Mouse (Mus musculus) kidney, postnatal 0 days (tissue): ENCODE data around the gene Bach1. TPM values are rescaled to one million over a fixed set of nuclear protein-coding genes. Genes with fewer than 3 reads are reported as not detected.

Source experiments
- ATAC-seq: fragments of 200-750 bp; cut with Nextera tagmentation; replicated peaks from 2 replicates; pipeline ENCODE4 v1.8.0; 2017; ENCODE audit warnings: low read depth, moderate number of reproducible peaks, moderate TSS enrichment, moderate library complexity; ENCODE audit not compliant: low FRiP score
- DNase-seq: peaks from one replicate; pipeline ENCODE4 v3.0.0-alpha.2; 2016; ENCODE audit warnings: low spot score
- H3K27ac ChIP-seq: fragments of 300-500 bp; sonication (generic); 2 replicates; pipeline ENCODE4 v1.5.1; 2014; ENCODE audit warnings: mild to moderate bottlenecking
- H3K27me3 ChIP-seq: fragments of 300-500 bp; sonication (generic); 2 replicates; pipeline ENCODE4 v1.6.1; 2014; ENCODE audit warnings: low read length, mixed read lengths; ENCODE audit not compliant: insufficient read depth
- H3K36me3 ChIP-seq: fragments of 300-500 bp; sonication (generic); 2 replicates; pipeline ENCODE4 v1.6.1; 2014; ENCODE audit warnings: low read length, mixed read lengths; ENCODE audit not compliant: insufficient read depth
- H3K4me1 ChIP-seq: fragments of 300-500 bp; sonication (generic); replicated peaks from 2 replicates; pipeline ENCODE4 v1.6.1; 2014; ENCODE audit warnings: antibody characterized with exemption, low read length, mixed read lengths; ENCODE audit not compliant: insufficient read depth
- H3K4me2 ChIP-seq: fragments of 300-500 bp; sonication (generic); 2 replicates; pipeline ENCODE4 v1.6.1; 2014; ENCODE audit warnings: mild to moderate bottlenecking, low read length, moderate library complexity, mixed read lengths
- H3K4me3 ChIP-seq: fragments of 300-500 bp; sonication (generic); replicated peaks from 2 replicates; pipeline ENCODE4 v1.5.1; 2014; ENCODE audit warnings: low read depth, low read length
- H3K9ac ChIP-seq: fragments of 300-500 bp; sonication (generic); 2 replicates; pipeline ENCODE4 v1.6.1; 2014; ENCODE audit warnings: low read depth, low read length
- H3K9me3 ChIP-seq: fragments of 300-500 bp; sonication (generic); replicated peaks from 2 replicates; pipeline ENCODE4 v1.6.1; 2016; ENCODE audit warnings: low read length, inconsistent platforms, mixed read lengths
- CTCF ChIP-seq: IDR thresholded peaks from 2 replicates; pipeline ENCODE4 v1.5.1; 2016; ENCODE audit warnings: antibody characterized with exemption, low read depth, mild to moderate bottlenecking, moderate library complexity
- WGBS: fragments of 180-500 bp; shearing (Covaris S2); extraction: QIAGEN DNeasy Blood & Tissue Kit; methylation state at CpG from one replicate; pipeline ENCODE4 v1.1.7; 2014; 5-methylcytosine and 5-hydroxymethylcytosine counted together
- polyA plus RNA-seq: library from polyadenylated mRNA; unstranded; fragments of >200 nt; fragmentation: Nextera tagmentation; extraction: Ambion mirVana; gene quantifications from 2 replicates; pipeline ENCODE4 v1.2.1, GENCODE M21; 2015

The Bach1 gene
- polyA plus RNA-seq, 1 experiment from 2014 or later: 6.5 TPM

DNA sequence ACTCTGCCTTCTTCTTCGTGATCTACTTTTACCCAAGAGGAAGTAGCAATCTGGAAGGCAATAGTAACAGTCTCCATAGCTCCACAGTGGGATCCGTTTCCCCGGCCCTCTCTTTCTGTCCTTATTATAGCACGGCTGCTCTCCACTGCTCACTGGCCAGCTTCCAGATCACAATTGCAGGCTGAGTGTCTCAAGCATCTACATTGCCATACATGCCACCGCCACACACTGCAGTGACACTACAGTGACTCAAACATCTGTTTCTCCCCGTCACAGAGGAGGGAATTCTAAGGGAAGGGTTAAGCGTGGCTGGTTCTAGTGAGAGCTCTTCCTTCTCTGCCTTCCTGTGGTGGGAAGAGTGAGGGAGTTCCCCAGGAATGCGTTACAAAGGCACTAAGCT is 9.5 kb upstream of the Bach1 start:
- Histone ChIP-seq H3K9ac (no peak overlapping the region), H3K27ac (no peak overlapping the region), H3K36me3 (no peaks in the 10 kb centered on the region), H3K9me3 (no peaks in the 10 kb centered on the region), H3K4me3 (no peak overlapping the region), H3K27me3 (no peaks in the 10 kb centered on the region), H3K4me1 (no peaks in the 10 kb centered on the region), H3K4me2 (no peak overlapping the region)
- DNase-seq (no peak), ATAC-seq (no peak)
- WGBS: 63% methylated on average over 8 of the region's 8 CpGs
- no peak for TF ChIP-seq CTCF

DNA sequence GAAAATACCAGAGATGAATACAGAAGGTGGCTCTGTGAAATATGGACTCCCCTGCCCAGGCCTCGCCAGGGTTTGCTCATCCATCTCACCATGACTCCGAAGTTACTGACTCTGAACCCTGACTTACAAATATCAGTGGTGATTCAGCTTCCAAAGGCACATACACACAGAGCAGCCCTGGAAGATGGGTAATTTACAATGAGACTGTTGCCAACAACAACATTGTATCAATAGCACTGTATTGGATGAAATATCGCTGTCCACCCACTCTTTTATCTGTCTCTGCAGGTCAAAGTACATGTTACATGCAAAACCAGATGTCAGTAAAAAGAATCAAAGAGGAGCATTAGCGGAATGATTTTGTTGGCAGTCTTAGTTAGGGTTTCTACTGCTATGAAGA is 8.2 kb upstream of the Bach1 start:
- Histone ChIP-seq H3K36me3 (no peaks in the 10 kb centered on the region), H3K4me2 (no peak overlapping the region), H3K27me3 (no peaks in the 10 kb centered on the region), H3K27ac (no peak overlapping the region), H3K9me3 (no peaks in the 10 kb centered on the region), H3K4me3 (no peak overlapping the region), H3K4me1 (no peaks in the 10 kb centered on the region), H3K9ac (no peak overlapping the region)
- ATAC-seq (no peak), DNase-seq (no peak)
- WGBS: 93% methylated on average over 4 of the region's 4 CpGs
- no peak for TF ChIP-seq CTCF

DNA sequence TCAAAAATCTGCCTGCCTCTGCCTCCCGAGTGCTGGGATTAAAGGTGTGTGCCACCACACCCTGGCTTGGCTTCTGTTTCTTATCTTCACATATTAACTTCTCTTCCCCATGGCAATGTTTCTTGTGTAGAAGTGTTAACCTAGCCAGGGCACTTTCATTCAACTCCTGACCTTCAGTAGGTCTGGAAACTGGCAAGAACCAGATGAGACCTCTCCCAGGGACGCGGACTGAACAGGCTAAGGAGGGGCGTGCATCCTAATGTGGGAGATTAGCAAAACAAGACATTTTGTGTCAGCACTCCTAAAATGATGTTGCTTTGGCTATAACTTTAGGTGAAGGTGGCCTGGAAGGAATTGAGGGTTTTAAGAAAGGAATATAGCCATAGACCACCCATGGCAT is 7.6 kb upstream of the Bach1 start:
- H3K9me3 ChIP-seq: no peaks in the 10 kb centered on the region
- 91% methylated on average over 4 of the region's 4 CpGs for WGBS
- ATAC-seq (no peak), DNase-seq (no peak)
- H3K27me3 ChIP-seq: no peaks in the 10 kb centered on the region
- H3K4me1 ChIP-seq: no peaks in the 10 kb centered on the region
- H3K4me3 ChIP-seq: no peak overlapping the region
- no peak for TF ChIP-seq CTCF
- H3K9ac ChIP-seq: no peak overlapping the region
- H3K4me2 ChIP-seq: no peak overlapping the region
- H3K36me3 ChIP-seq: no peaks in the 10 kb centered on the region
- H3K27ac ChIP-seq: no peak overlapping the region

DNA sequence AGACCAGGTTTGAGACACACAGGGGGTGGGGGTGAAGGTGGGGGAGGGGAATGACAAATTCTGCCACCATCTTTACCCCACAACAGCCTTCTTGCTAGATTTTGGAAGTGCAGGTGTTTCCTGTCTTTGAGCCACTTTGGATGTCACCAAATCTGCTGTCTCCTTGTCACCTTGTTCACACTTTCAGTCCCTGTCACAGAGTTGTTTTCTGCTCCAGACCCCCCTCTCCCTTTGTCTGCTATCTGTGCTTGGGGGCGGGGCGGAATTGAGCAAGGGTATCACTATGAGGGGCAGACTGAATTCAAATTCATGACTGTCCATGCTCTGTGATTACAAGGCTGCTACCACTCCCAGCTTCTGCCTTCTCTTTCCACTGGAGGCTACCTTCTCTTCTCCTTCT is 6.2 kb upstream of the Bach1 start:
- no peaks in the 10 kb centered on the region for H3K36me3 ChIP-seq
- no peaks in the 10 kb centered on the region for H3K9me3 ChIP-seq
- 92% methylated on average over 2 of the region's 2 CpGs for WGBS
- ATAC-seq (no peak), DNase-seq (no peak)
- no peak for TF ChIP-seq CTCF
- H3K4me2 ChIP-seq: no peak overlapping the region
- H3K4me1 ChIP-seq: no peaks in the 10 kb centered on the region
- H3K27ac ChIP-seq: no peak overlapping the region
- no peaks in the 10 kb centered on the region for H3K27me3 ChIP-seq
- no peak overlapping the region for H3K9ac ChIP-seq
- H3K4me3 ChIP-seq: no peak overlapping the region

GRCm38 (mm10) chr16:87697707-87698365 is 909 bp upstream of the Bach1 start:
- Histone ChIP-seq H3K4me3 (peak overlapping the region; percentile 83; the same call in 1 of the 2 replicates), H3K9ac (no peak overlapping the region), H3K4me1 (peaks cover 6% of the 10 kb centered on the region; the same call in 1 of the 2 replicates), H3K27me3 (no peaks in the 10 kb centered on the region), H3K27ac (0 out of 2 replicates have a peak overlapping the region, but pooled peaks have one; percentile 31), H3K9me3 (no peaks in the 10 kb centered on the region), H3K4me2 (peak overlapping the region; percentile 67), H3K36me3 (no peaks in the 10 kb centered on the region)
- TF ChIP-seq CTCF: no peak
- WGBS: 46% methylated on average over 16 of the region's 16 CpGs
- DNase-seq (no peak), ATAC-seq (no peak)

GRCm38 (mm10) chr16:87699306-87699692 is 554 bp downstream of the Bach1 start:
- ATAC-seq (no peak), DNase-seq (peak; percentile 73)
- Histone ChIP-seq H3K4me3 (peak overlapping the region; percentile 83), H3K27me3 (no peaks in the 10 kb centered on the region), H3K9ac (peak overlapping the region; percentile 97), H3K9me3 (no peaks in the 10 kb centered on the region), H3K4me1 (peaks cover 6% of the 10 kb centered on the region; the same call in 1 of the 2 replicates), H3K4me2 (peak overlapping the region; percentile 67), H3K27ac (peak overlapping the region; percentile 96), H3K36me3 (no peaks in the 10 kb centered on the region)
- no peak for TF ChIP-seq CTCF
- under 1% methylated on average over 20 of the region's 20 CpGs for WGBS
